Mouse (Mus musculus): ENCODE measurements around the gene 4632433K11Rik.
A peak's percentile ranks its signal among the peaks of the same experiment; 100 is the strongest.

The 4632433K11Rik gene

GRCm38 (mm10) chr7:5020000-5020681, 13.8 kb upstream of the 4632433K11Rik start, which contains the start of the genes Zfp865 and Ccdc106:
TSS of gene Zfp865 (plus strand) at chr7:5020376.
TSS of gene Ccdc106 (plus strand) at chr7:5020553.
- peak; percentile 98 for DNase-seq (ENCODE audit: low read depth)

DNA sequence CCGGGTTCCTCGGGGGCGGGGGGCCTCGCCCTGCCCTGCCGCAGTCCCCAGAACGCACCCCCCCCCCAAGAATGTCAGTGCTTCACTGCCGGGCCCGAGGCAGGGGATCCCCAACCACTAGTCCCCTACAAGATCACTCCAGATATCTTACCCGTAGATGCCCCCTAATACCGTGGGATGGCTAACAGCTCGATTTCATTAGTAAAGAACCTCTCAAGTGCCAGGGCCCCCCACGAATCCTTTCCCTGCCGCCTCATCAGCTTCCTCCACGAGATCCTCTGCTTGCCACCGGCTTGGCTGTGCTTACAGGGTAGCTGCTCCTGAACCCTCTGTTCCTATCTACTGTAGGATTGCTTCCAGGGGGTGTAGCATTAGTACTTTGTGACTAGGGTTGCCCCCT, 13.2 kb upstream of the 4632433K11Rik start:
- no peak for DNase-seq (ENCODE audit: low read depth)

DNA sequence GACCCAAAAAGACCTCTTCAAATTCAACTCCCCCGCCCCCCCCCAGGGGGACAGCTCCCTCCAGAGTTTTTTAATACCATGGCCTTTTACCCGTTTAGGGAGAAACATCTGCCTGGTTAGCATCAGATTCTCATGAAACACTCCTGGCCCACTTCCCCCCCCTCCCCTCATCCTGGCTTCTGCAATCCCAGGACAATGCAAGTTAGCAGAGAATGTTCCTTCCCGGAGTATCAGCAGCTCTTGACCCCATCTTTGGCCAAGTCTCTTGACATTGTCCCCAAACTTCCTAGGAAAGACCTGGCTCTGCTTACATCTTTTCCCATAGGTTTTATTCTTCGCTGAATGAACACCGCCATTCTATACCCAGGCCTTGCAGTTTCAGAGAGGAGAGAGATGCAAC, 12.7 kb upstream of the 4632433K11Rik start:
- no peak for DNase-seq (ENCODE audit: low read depth)

- DNase-seq (ENCODE audit: low read depth), result no peak
Measured at GRCm38 (mm10) chr7:5029543-5029942, 4.4 kb upstream of the 4632433K11Rik start.

- no peak for DNase-seq (ENCODE audit: low read depth)
Measured at GRCm38 (mm10) chr7:5029946-5030345, 4.0 kb upstream of the 4632433K11Rik start.

DNA sequence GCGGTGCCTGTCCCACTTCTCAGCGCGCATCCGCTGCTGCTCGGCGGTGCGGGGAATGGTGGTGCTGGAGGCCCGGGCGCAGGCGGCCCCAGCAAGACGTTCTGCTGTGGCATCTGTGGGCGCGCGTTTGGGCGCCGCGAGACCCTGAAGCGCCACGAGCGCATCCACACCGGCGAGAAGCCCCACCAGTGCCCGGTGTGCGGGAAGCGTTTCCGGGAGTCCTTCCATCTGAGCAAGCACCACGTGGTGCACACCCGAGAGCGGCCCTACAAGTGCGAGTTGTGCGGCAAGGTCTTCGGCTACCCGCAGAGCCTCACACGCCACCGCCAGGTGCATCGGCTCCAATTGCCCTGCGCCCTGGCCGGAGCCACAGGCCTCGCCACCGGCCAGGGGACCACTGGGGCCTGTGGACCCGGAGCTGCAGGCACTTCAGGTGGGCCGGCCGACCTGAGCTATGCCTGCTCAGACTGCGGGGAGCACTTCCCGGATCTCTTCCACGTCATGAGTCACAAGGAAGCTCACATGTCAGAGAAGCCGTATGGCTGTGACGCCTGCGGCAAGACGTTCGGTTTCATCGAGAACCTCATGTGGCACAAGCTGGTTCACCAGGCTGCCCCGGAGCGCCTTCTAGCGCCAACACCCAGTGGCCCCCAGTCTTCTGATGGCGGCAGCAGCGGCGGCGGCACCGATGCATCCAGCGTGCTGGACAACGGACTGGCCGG, 3.2 kb upstream of the 4632433K11Rik start:
- DNase-seq (ENCODE audit: low read depth), result no peak

DNA sequence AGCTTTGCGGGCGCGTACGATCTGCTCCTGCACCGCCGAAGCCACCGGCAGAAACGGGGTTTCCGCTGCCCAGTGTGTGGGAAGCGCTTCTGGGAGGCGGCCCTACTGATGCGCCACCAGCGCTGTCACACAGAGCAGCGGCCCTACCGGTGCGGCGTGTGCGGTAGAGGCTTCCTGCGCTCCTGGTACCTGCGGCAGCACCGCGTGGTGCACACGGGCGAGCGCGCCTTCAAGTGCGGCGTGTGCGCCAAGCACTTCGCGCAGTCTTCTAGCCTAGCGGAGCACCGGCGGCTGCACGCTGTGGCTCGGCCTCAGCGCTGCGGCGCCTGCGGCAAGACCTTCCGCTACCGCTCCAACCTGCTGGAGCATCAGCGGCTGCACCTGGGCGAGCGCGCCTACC, 2.4 kb upstream of the 4632433K11Rik start:
- no peak for DNase-seq (ENCODE audit: low read depth)

- DNase-seq (ENCODE audit: low read depth), result no peak
Measured at GRCm38 (mm10) chr7:5035628-5036027, 1.7 kb downstream of the 4632433K11Rik start.

GRCm38 (mm10) chr7:5036136-5036535, 2.2 kb downstream of the 4632433K11Rik start:
- DNase-seq (ENCODE audit: low read depth), result no peak

- no peak for DNase-seq (ENCODE audit: low read depth)
Measured at GRCm38 (mm10) chr7:5037026-5037425, 3.1 kb downstream of the 4632433K11Rik start.

GRCm38 (mm10) chr7:5037467-5037866, 3.5 kb downstream of the 4632433K11Rik start:
- DNase-seq (ENCODE audit: low read depth), result no peak

- DNase-seq (ENCODE audit: low read depth), result peak; percentile 80
Measured at GRCm38 (mm10) chr7:5038109-5038732, 4.3 kb downstream of the 4632433K11Rik start, which contains the start of gene Zfp784. TSS of gene Zfp784 (minus strand) at chr7:5038446.

DNA sequence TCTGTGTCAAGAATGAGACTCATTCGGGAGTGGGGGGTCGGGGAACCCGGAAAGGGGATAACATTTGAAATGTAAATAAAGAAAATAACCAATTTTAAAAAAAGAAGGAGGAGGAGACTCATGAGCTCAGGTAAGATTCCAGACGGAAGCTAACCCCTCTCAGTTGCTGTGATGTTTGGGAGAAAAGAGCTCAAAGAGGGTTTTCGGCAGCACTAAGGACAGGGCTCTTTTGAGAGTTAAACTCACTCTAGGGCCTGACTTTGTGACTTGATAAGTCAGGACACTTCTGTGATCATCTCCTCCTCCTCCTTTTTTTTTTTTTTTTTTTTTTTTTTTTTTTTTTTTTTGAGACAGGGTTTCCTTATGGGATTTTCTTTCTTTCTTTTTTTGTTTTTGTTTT, 5.0 kb downstream of the 4632433K11Rik start:
- DNase-seq (ENCODE audit: low read depth), result no peak

DNA sequence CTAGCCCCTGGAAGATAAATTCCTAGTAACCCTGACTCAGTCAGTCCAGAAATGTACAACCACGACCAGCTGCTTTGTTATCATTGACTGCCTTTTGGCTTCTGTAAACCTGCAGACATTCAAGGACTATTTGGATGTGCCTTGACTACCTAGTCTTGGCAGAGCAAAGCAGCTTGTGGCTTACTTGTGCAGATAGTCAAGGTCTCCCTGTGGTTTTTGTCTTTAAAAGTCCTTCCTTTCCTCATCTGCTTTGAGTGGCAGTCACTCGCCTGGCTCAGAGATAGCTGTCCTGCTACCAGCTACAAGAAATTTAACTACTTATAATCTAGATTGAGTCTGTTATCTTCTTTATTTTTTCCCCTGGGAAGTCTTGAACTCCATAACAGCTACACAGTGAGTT, 11.1 kb downstream of the 4632433K11Rik start:
- no peak for DNase-seq (ENCODE audit: low read depth)

GRCm38 (mm10) chr7:5046112-5046511, 12.2 kb downstream of the 4632433K11Rik start:
- DNase-seq (ENCODE audit: low read depth), result no peak

GRCm38 (mm10) chr7:5047313-5047712, 13.4 kb downstream of the 4632433K11Rik start:
- no peak for DNase-seq (ENCODE audit: low read depth)

DNA sequence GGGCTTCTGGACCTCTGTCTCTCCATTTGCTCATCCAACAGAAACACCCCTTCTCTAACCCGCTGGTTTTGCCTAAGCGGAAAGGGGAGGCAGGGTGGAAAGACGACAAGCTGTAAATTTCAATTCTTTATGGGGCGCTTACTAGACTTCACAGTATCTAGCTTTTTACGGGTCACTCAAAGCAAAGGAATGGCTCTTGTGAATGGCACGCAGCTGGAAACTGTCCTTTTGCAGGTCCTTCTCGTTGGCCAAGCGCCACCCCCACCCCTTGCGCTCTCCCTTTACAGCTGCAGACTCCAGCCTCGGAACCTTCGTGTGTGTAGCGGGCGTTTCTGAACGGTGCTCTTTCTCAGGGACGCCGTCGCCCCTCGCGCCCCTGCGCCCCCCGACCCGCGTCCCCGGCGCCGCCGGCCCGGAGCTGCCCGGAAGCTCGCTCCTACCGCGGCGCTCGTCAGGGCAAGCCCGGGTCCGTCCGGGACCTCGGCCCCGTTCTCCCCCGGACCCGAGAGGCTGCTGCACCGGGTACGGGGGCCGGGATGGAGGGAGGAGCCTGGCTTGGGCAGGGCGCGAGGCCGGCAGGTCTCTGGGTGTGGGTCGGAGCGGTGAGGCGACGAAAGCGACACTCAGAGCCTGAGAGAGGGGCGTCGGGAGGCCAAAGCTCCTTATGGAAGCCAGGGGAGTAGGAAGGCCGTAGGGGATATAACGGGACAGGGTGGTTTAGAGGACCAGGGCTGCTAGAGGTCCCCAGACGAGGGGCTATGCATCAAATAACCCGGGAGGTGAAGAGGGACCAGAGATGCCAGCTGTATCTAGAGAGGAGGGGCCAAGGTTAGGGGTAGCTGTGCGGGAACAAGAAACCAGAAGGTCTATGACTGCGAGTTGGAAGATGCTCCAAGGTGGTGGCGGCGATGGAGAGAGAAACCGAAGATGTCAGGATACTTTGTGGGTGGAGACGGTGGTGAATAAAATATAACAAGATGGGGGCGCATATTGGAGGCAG, 17.6 kb downstream of the 4632433K11Rik start, which contains the start of gene Zfp580:
Gene Zfp580, plus strand, starts transcription at position 346 of the 1,000 bp plus-strand sequence.
- DNase-seq (ENCODE audit: low read depth), result no peak

GRCm38 (mm10) chr7:5052438-5052837, 18.5 kb downstream of the 4632433K11Rik start:
- no peak for DNase-seq (ENCODE audit: low read depth)

DNA sequence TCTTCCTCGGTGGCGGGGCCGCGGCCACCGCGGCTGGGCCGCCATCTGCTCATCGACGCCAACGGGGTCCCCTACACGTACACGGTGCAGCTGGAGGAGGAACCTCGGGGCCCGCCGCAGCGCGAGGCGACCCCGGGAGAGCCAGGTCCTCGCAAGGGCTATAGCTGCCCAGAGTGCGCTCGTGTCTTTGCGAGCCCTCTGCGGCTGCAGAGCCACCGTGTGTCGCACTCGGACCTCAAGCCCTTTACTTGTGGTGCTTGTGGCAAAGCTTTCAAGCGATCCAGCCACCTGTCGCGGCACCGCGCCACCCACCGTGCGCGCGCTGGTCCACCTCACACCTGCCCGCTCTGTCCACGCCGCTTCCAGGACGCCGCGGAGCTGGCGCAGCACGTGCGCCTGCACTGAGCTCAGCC, 19.0 kb downstream of the 4632433K11Rik start:
- no peak for DNase-seq (ENCODE audit: low read depth)

DNA sequence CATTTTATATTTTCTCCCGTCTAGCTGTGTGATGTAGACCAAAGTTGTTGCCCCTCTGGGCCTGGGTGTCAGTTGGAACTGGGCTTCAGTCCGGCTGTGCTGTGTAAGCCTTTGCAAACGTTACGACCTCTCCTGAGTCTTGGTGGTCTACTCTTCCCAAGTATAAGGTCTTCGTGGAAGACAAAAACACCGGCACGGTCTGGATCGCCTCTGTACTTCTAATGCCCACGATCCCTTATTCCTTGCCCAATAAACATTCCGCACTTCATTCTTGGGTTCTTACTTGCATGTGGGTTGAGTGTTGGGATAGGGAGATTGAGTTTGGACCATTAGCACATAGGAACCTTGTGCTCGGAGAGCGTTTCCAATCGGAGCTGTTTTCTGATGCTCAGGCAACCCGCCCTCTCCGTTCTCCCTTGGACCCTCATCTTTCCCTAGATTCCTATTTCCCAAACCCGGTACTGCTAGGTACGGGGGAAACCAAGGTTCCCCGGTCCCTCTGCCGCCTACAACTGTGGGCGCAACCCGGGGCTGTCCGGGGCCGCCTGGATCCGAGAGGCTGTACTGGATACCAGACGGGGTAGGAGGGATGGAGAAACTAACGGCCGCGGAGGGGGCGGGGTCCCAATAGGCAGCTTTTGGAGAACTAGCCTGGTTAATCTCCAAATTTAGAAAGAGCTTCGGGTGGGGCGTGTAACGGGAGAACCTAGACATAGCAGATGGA, 19.7 kb downstream of the 4632433K11Rik start:
- DNase-seq (ENCODE audit: low read depth), result no peak
